Mouse (Mus musculus) lung, postnatal 0 days (tissue): Measurements from ENCODE around the gene Aes.

Source experiments
- CTCF ChIP-seq: IDR thresholded peaks from 2 replicates; pipeline ENCODE4 v1.5.1; 2016; ENCODE audit warnings: antibody characterized with exemption, mild to moderate bottlenecking
- EP300 ChIP-seq: IDR thresholded peaks from 2 replicates; pipeline ENCODE4 v1.6.1; 2016; ENCODE audit warnings: antibody characterized with exemption, mild to moderate bottlenecking, control low read depth

GRCm38 (mm10) chr10:81564734-81565133, 5.4 kb downstream of the Aes start:
- TF ChIP-seq CTCF (peak; percentile 81), EP300 (no peak)
